27 mouse cellular contexts compared by ENCODE assay signal in the genomic region with DNA sequence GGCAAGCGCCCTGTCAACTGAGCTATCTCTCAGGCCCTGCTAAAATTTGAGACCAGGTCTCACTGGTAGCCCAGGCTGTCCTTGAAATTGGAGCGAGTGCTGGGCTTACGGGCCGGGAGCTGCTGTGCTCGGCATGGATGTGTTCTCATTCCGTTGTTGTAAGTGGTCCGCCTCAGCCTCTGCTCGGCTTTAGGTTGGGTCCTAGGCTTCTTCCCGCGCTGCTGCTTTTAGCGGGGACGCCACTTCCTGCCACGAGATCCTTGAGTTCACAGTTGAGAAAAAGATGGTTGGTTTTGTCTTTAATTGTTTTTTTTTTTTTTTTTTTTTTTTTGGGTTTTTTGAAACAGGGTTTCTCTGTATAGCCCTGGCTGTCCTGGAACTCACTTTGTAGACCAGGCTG. TPM values are rescaled to one million over a fixed set of nuclear protein-coding genes. Genes with fewer than 3 reads are reported as not detected.
DNase-seq lines count a peak whose midpoint lies in the region; ATAC-seq and TF ChIP-seq lines count a peak whose summit lies in the region.
"Had no signal": no experiment of that assay in that cellular context is flagged by ENCODE, and none has a peak within 500 bp of the region (broad histone marks: within the 10 kb centered on the region; RNA-seq: fewer than 3 reads in every experiment).

No protein-coding gene starts in this region.

- H3K9me3 ChIP-seq in embryonic facial prominence, embryonic 15.5 days (replicated peaks) = no peaks in the 10 kb centered on the region
- H3K9me3 ChIP-seq in embryonic facial prominence, embryonic 10.5 days = no peaks in the 10 kb centered on the region
- H3K9me3 ChIP-seq: forebrain, embryonic 13.5 days; hindbrain, embryonic 12.5 days; limb, embryonic 12.5 days; lung, embryonic 15.5 days; midbrain, embryonic 10.5 days; midbrain, embryonic 15.5 days; neural tube, embryonic 13.5 days; stomach, embryonic 15.5 days had no signal

- no peak for TF ChIP-seq CTCF in small intestine, adult 2 months (IDR thresholded peaks at IDR 0.05; ENCODE audit: extremely low read depth, insufficient read length, insufficient replicate concordance, low read depth, low read length)

- H3K36me3 ChIP-seq in embryonic facial prominence, embryonic 15.5 days = peaks cover 88% of the 10 kb centered on the region
- peaks cover 99% of the 10 kb centered on the region for H3K36me3 ChIP-seq in embryonic facial prominence, embryonic 10.5 days (replicated peaks)
- peaks cover 87% of the 10 kb centered on the region for H3K36me3 ChIP-seq in small intestine, adult 2 months (ENCODE audit: control insufficient read depth, insufficient read depth, low read length)

- peak overlapping the region; percentile 39; the same call in 1 of the 2 replicates for H3K27ac ChIP-seq in embryonic facial prominence, embryonic 15.5 days (replicated peaks)
- H3K27ac ChIP-seq in embryonic facial prominence, embryonic 10.5 days (replicated peaks) = no peak overlapping the region
- H3K27ac ChIP-seq in small intestine, adult 2 months (ENCODE audit: insufficient read depth, low read depth, low read length) = 0 out of 2 replicates have a peak overlapping the region, but pooled peaks have one; percentile 3
- H3K27ac ChIP-seq: forebrain, embryonic 13.5 days; hindbrain, embryonic 12.5 days; hindbrain, postnatal 0 days; lung, embryonic 15.5 days; midbrain, embryonic 10.5 days; midbrain, embryonic 15.5 days; neural tube, embryonic 13.5 days; stomach, embryonic 15.5 days had no signal

- DNase-seq in embryonic facial prominence, embryonic 10.5 days (ENCODE audit: low spot score) = no peak
- DNase-seq in thymus, postnatal 25 days = peak; percentile 56
- DNase-seq in adrenal gland, postnatal 14 days = no peak
- no peak for DNase-seq in liver
- no peak for DNase-seq in right cerebral cortex, adult 2 months (ENCODE audit: low spot score in 2 of 2)
- DNase-seq: adrenal gland, adult 2 months; cerebellum, adult 9-10 months; cerebellum, postnatal 36 days; gastrocnemius, postnatal 25 days; heart, adult 18-20 months; heart, postnatal 36 days; kidney, adult 9 months; layer of hippocampus, postnatal 36 days; right cerebral cortex, postnatal 14 days had no signal

- no peaks in the 10 kb centered on the region for H3K27me3 ChIP-seq in embryonic facial prominence, embryonic 15.5 days
- no peaks in the 10 kb centered on the region for H3K27me3 ChIP-seq in embryonic facial prominence, embryonic 10.5 days (replicated peaks; ENCODE audit: low read depth, poor library complexity, severe bottlenecking)
- H3K27me3 ChIP-seq in small intestine, adult 2 months (ENCODE audit: control insufficient read depth, insufficient read depth, low read length) = no peaks in the 10 kb centered on the region
- H3K27me3 ChIP-seq: forebrain, embryonic 13.5 days; hindbrain, embryonic 12.5 days; limb, embryonic 12.5 days; lung, embryonic 15.5 days; midbrain, embryonic 15.5 days; neural tube, embryonic 13.5 days; stomach, embryonic 15.5 days had no signal

- H3K4me3 ChIP-seq in embryonic facial prominence, embryonic 15.5 days (replicated peaks) = no peak overlapping the region
- H3K4me3 ChIP-seq in embryonic facial prominence, embryonic 10.5 days = no peak overlapping the region
- H3K4me3 ChIP-seq in small intestine, adult 2 months (ENCODE audit: low read depth, low read length) = peak overlapping the region; percentile 6; the same call in 1 of the 2 replicates
- H3K4me3 ChIP-seq: forebrain, embryonic 13.5 days; hindbrain, embryonic 12.5 days; limb, embryonic 12.5 days; lung, embryonic 15.5 days; midbrain, embryonic 10.5 days; midbrain, embryonic 15.5 days; neural tube, embryonic 13.5 days; stomach, embryonic 15.5 days had no signal

- TF ChIP-seq POLR2A in small intestine, adult 2 months (IDR thresholded peaks at IDR 0.05; ENCODE audit: low read depth, low read length) = no peak

- no peak overlapping the region for H3K9ac ChIP-seq in embryonic facial prominence, embryonic 15.5 days
- H3K9ac ChIP-seq: forebrain, embryonic 13.5 days; hindbrain, embryonic 12.5 days; limb, embryonic 12.5 days; lung, embryonic 15.5 days; midbrain, embryonic 15.5 days; neural tube, embryonic 13.5 days; stomach, embryonic 15.5 days had no signal

- WGBS in embryonic facial prominence, embryonic 15.5 days = 96% methylated on average over 13 of the region's 13 CpGs
- 96% methylated on average over 13 of the region's 13 CpGs for WGBS in embryonic facial prominence, embryonic 10.5 days
- 96% methylated on average over 13 of the region's 13 CpGs for WGBS in small intestine, adult 2 months

- no peak for ATAC-seq in embryonic facial prominence, embryonic 15.5 days (ENCODE audit: insufficient number of reproducible peaks, low FRiP score, low TSS enrichment, low read depth)
- ATAC-seq: forebrain, embryonic 13.5 days; hindbrain, postnatal 0 days; midbrain, embryonic 15.5 days had no signal

- no peak overlapping the region for H3K4me2 ChIP-seq in embryonic facial prominence, embryonic 15.5 days (replicated peaks)
- H3K4me2 ChIP-seq: forebrain, embryonic 13.5 days; heart, embryonic 11.5 days; hindbrain, embryonic 12.5 days; limb, embryonic 12.5 days; liver, embryonic 11.5 days; lung, embryonic 15.5 days; midbrain, embryonic 15.5 days; neural tube, embryonic 13.5 days; stomach, embryonic 15.5 days had no signal

- no peaks in the 10 kb centered on the region for H3K4me1 ChIP-seq in embryonic facial prominence, embryonic 15.5 days
- H3K4me1 ChIP-seq in embryonic facial prominence, embryonic 10.5 days = no peaks in the 10 kb centered on the region
- H3K4me1 ChIP-seq in small intestine, adult 2 months (ENCODE audit: control insufficient read depth, insufficient read depth, insufficient read length, low read length) = peaks cover 3% of the 10 kb centered on the region
- H3K4me1 ChIP-seq: forebrain, embryonic 13.5 days; hindbrain, embryonic 12.5 days; limb, embryonic 12.5 days; lung, embryonic 15.5 days; midbrain, embryonic 10.5 days; midbrain, embryonic 15.5 days; neural tube, embryonic 13.5 days; stomach, embryonic 15.5 days had no signal

RNA-seq across cellular contexts. Expression of gene Atp6v0a2, which starts 9.5 kb away (rescaled TPM):
- 41.9 and 45.3 TPM in 2 replicates for polyA plus RNA-seq in embryonic facial prominence, embryonic 15.5 days (2015; fragmentation: Nextera tagmentation; extraction: Ambion mirVana)
- 40.8 and 45.0 TPM in 2 replicates for polyA plus RNA-seq in embryonic facial prominence, embryonic 10.5 days (2016; fragmentation: Nextera tagmentation; extraction: Ambion mirVana)
- 56.9 and 170 TPM in 2 replicates for polyA plus RNA-seq in small intestine, adult 2 months (2012; rRNA removed)
- total RNA-seq in adrenal gland, postnatal 14 days (2021) = 55.2 and 60.1 TPM in 2 replicates

RNA-seq across cellular contexts. Expression of gene Gtf2h3, which starts 58.9 kb away (rescaled TPM):
- polyA plus RNA-seq in embryonic facial prominence, embryonic 15.5 days (2015; fragmentation: Nextera tagmentation; extraction: Ambion mirVana) = 58.2 and 60.3 TPM in 2 replicates
- polyA plus RNA-seq in embryonic facial prominence, embryonic 10.5 days (2016; fragmentation: Nextera tagmentation; extraction: Ambion mirVana) = 114 TPM in 2 replicates
- 8.5 and 20.0 TPM in 2 replicates for polyA plus RNA-seq in small intestine, adult 2 months (2012; rRNA removed)
- total RNA-seq in adrenal gland, postnatal 14 days (2021) = 35.6 and 35.7 TPM in 2 replicates

RNA-seq across cellular contexts. Expression of gene Eif2b1, which starts 58.9 kb away (rescaled TPM):
- polyA plus RNA-seq in embryonic facial prominence, embryonic 15.5 days (2015; fragmentation: Nextera tagmentation; extraction: Ambion mirVana) = 66.4 and 72.3 TPM in 2 replicates
- polyA plus RNA-seq in embryonic facial prominence, embryonic 10.5 days (2016; fragmentation: Nextera tagmentation; extraction: Ambion mirVana) = 83.7 and 88.2 TPM in 2 replicates
- polyA plus RNA-seq in small intestine, adult 2 months (2012; rRNA removed) = 9.1 and 12.5 TPM in 2 replicates
- total RNA-seq in adrenal gland, postnatal 14 days (2021) = 42.9 and 51.2 TPM in 2 replicates
